Mouse (Mus musculus) thymus, adult 2 months (tissue): ENCODE measurements around the gene Krt18. TPM values are rescaled to one million over a fixed set of nuclear protein-coding genes. Genes with fewer than 3 reads are reported as not detected.
A peak's percentile ranks its signal among the peaks of the same experiment; 100 is the strongest.

Experiments
- DNase-seq: peaks from one replicate; pipeline ENCODE4 v3.0.0; 2021
- H3K27ac ChIP-seq: fragments of 200-500 bp; 2 replicates; pipeline ENCODE4 v1.5.1; 2012; ENCODE audit warnings: low read length, control low read depth; ENCODE audit not compliant: control insufficient read depth, insufficient read depth
- H3K27me3 ChIP-seq: fragments of 200-500 bp; 2 replicates; pipeline ENCODE4 v1.6.1; 2012; ENCODE audit warnings: mild to moderate bottlenecking, low read length, moderate library complexity, mixed read lengths; ENCODE audit not compliant: control insufficient read depth, insufficient read depth
- H3K36me3 ChIP-seq: fragments of 200-500 bp; 2 replicates; pipeline ENCODE4 v1.6.1; 2012; ENCODE audit warnings: mild to moderate bottlenecking, low read length, moderate library complexity; ENCODE audit not compliant: control insufficient read depth, insufficient read depth
- H3K4me1 ChIP-seq: fragments of 200-500 bp; replicated peaks from 2 replicates; pipeline ENCODE4 v1.6.1; 2012; ENCODE audit warnings: low read length; ENCODE audit not compliant: control insufficient read depth, insufficient read depth
- H3K4me3 ChIP-seq: fragments of 200-500 bp; 2 replicates; pipeline ENCODE4 v1.5.1; 2012; ENCODE audit warnings: mild to moderate bottlenecking, low read length, control low read depth, moderate library complexity; ENCODE audit not compliant: control insufficient read depth, insufficient read depth
- CTCF ChIP-seq: fragments of 200-500 bp; IDR thresholded peaks from 2 replicates; pipeline ENCODE4 v1.5.1; 2012; ENCODE audit warnings: mild to moderate bottlenecking, control low read depth, low read length, moderate library complexity, borderline replicate concordance; ENCODE audit not compliant: control insufficient read depth, poor library complexity, insufficient read depth; ENCODE audit errors: extremely low read depth
- POLR2A ChIP-seq: fragments of 200-500 bp; IDR thresholded peaks from 2 replicates; pipeline ENCODE4 v1.6.1; 2012; ENCODE audit warnings: mild to moderate bottlenecking, low read length, control low read depth, moderate library complexity; ENCODE audit not compliant: control insufficient read depth, poor library complexity, insufficient read depth; ENCODE audit errors: extremely low read depth
- WGBS: fragments of 180-500 bp; shearing (Covaris S2); methylation state at CpG from one replicate; pipeline ENCODE4 v1.1.7; 2018; 5-methylcytosine and 5-hydroxymethylcytosine counted together
- polyA plus RNA-seq: library from polyadenylated mRNA; depleted of rRNA; stranded (reverse); fragments of >200 nt; gene quantifications from 2 replicates; pipeline ENCODE4 v1.2.3, GENCODE M21; 2012

Gene Krt18
- polyA plus RNA-seq, 1 experiment = 219 TPM

DNA sequence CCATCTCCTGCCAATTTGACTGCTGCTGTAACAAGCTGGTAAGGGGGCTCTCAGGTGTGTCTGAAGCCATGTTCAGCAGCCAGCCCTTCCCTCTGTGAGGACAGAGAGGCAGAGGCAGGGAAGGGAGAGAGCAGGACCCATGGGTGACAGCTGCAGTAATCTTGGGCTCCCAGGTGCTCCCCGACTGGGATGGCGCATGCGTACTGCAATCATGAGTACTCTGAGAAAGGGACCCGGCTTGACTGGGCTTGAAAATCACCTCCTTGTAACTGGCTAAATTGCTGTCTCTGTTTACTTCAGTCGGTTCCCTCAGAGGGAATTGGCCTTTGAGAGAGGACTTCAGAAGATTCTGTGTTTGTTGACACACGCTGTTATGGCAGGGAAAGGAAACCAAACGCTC is 14.0 kb downstream of the Krt18 start:
- 40% methylated on average over 7 of the region's 7 CpGs for WGBS
- Histone ChIP-seq H3K36me3 (no peaks in the 10 kb centered on the region), H3K27me3 (no peaks in the 10 kb centered on the region; the same call in 1 of the 2 replicates), H3K4me1 (no peaks in the 10 kb centered on the region), H3K27ac (no peak overlapping the region), H3K4me3 (no peak overlapping the region)
- TF ChIP-seq CTCF = no peak
- TF ChIP-seq POLR2A = no peak
- DNase-seq = no peak

- Histone ChIP-seq H3K4me1 (no peaks in the 10 kb centered on the region), H3K27ac (no peak overlapping the region), H3K4me3 (no peak overlapping the region), H3K36me3 (no peaks in the 10 kb centered on the region), H3K27me3 (no peaks in the 10 kb centered on the region; the same call in 1 of the 2 replicates)
- WGBS = 88% methylated on average over 3 of the region's 3 CpGs
- TF ChIP-seq POLR2A = no peak
- no peak for TF ChIP-seq CTCF
- DNase-seq = no peak
Measured at GRCm38 (mm10) chr15:102044745-102045144, 16.8 kb downstream of the Krt18 start.

DNA sequence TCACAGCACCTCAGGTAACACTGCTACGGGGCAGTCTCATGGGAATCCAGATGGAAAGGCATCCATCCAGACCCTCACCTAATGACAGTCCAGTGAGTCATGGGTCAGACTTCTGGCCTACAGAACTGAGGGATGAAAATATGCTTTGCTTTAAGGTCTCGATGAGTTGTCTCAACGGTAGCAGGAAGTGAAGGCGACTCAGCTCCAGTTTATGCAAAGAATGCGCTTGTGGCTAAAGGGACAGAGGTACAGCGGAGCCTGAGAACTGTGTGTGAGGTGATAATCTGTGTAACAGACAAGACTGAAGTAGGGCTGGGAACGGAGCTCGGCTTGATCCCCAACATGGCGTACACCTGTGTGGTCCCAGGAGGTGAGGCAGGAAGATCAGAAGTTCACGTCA is 17.7 kb downstream of the Krt18 start:
- TF ChIP-seq POLR2A = no peak
- no peak for TF ChIP-seq CTCF

GRCm38 (mm10) chr15:102048006-102048405 is 20.0 kb downstream of the Krt18 start:
- Histone ChIP-seq H3K36me3 (no peaks in the 10 kb centered on the region), H3K27me3 (no peaks in the 10 kb centered on the region), H3K4me1 (no peaks in the 10 kb centered on the region; the same call in 1 of the 2 replicates), H3K27ac (no peak overlapping the region), H3K4me3 (no peak overlapping the region)
- DNase-seq = no peak
- WGBS = 90% methylated on average over 6 of the region's 6 CpGs
- no peak for TF ChIP-seq CTCF
- TF ChIP-seq POLR2A = no peak

More for the DNA sequence above, 17.7 kb downstream of the Krt18 start:
- DNase-seq = no peak
- no peaks in the 10 kb centered on the region for H3K4me1 ChIP-seq
- no peak overlapping the region for H3K4me3 ChIP-seq
- H3K36me3 ChIP-seq = no peaks in the 10 kb centered on the region
- no peaks in the 10 kb centered on the region; the same call in 1 of the 2 replicates for H3K27me3 ChIP-seq
- WGBS = 81% methylated on average over 10 of the region's 10 CpGs
- H3K27ac ChIP-seq = no peak overlapping the region

DNA sequence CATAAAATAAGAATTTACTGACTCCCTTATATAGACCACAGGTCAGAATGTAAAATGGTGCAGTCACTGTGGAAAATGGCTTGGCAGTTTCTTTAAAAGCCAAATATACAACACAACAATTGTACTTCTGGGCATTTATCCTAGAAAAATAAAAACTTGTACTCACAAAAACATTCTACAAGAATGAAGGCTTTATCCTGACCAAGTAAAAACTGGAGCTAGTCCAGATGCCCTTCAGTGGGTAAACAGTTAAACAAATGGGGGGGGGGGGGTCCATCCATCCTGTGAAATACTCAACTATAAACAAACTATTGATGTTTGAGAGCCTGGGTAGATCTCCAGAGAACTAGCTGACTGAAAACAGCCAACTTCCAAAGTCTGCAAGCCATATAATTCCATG is 21.9 kb downstream of the Krt18 start:
- Histone ChIP-seq H3K27ac (no peak overlapping the region), H3K4me3 (no peak overlapping the region), H3K27me3 (no peaks in the 10 kb centered on the region), H3K4me1 (no peaks in the 10 kb centered on the region; the same call in 1 of the 2 replicates), H3K36me3 (no peaks in the 10 kb centered on the region)
- DNase-seq = no peak
- no peak for TF ChIP-seq CTCF
- TF ChIP-seq POLR2A = no peak

DNA sequence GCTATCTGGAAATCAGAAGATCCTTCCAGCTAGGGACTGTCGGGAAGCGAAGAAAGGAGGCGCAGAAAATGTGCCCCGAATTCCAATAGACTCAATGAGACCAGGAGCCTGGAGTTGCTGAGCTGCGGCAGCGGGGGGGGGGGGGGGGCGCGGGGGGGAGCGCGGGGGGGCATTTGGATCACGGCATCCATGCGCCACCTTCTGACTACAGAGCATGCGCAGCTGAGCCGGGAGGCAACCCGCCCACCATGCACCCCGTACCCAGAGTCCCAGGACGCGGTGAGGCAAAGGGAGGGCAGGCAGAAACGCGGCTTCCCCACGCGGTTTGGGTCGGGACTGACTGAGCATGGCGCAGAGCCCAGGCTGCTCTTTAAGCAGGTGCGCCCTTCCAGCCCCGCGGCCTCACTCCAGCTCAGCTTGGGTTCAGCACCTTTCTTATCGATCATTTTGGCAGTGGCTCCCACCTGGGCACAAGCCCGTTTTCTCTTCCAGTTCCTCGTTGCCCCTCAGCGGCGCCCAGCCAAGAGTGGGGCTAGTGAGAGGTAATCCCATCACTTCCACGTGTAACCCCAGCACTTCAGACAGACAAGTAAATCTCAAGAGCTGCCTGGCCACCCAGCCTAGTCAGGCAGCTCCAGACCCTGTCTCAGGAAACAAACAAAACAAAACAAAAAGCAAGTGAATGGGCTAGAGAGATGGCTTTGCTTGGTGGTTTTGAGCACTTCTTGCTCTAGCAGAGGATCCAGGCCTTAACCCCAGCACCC is 24.1 kb downstream of the Krt18 start:
- peak; percentile 35 for DNase-seq
- no peaks in the 10 kb centered on the region for H3K36me3 ChIP-seq
- no peaks in the 10 kb centered on the region for H3K27me3 ChIP-seq
- TF ChIP-seq POLR2A = no peak
- no peak for TF ChIP-seq CTCF
- no peaks in the 10 kb centered on the region; the same call in 1 of the 2 replicates for H3K4me1 ChIP-seq
- WGBS = 4% methylated on average over 28 of the region's 33 CpGs
- H3K4me3 ChIP-seq = no peak overlapping the region; the same call in 1 of the 2 replicates
- no peak overlapping the region for H3K27ac ChIP-seq

GRCm38 (mm10) chr15:102056495-102057174 is 28.7 kb downstream of the Krt18 start:
- TF ChIP-seq CTCF (no peak), POLR2A (no peak)
- Histone ChIP-seq H3K27me3 (no peaks in the 10 kb centered on the region), H3K4me1 (no peaks in the 10 kb centered on the region; the same call in 1 of the 2 replicates), H3K4me3 (no peak overlapping the region), H3K27ac (no peak overlapping the region), H3K36me3 (no peaks in the 10 kb centered on the region)
- DNase-seq = no peak
- WGBS = 97% methylated on average over 15 of the region's 15 CpGs
